Comparison of ENCODE assay signal across 10 mouse cellular contexts in the genomic region with DNA sequence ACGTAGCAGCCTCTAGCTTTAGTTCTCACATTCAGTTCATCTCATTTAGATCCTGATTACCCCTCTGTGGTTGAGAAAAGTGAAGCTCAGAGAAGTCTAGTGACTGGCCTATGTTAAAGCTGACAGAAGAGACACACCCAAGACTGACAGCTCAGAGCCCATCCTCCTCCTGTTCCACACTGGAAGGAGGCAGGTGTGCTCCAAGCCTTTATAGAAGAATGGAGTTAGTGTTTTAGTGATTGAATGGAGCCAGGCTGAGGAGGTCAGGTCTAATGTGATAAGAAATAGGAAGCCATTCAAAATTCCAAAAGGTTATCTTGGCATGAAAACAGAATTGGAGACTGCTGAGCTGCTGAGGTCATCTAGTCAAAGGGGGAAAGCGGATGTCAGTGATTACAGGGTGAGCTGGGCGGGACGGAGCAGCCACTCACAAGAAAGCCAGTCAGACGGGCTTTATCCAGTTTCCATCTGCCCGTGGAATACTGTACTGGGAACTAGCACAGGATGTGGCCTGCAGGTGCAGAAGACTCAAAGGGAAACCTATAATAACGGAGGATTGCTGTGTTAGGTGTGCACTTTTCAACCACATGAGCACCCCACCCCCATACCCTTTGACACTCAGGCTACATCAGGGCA. TPM values are rescaled to one million over a fixed set of nuclear protein-coding genes. Genes with fewer than 3 reads are reported as not detected.
DNase-seq lines count a peak whose midpoint lies in the region; ATAC-seq and TF ChIP-seq lines count a peak whose summit lies in the region.
"Had no signal": no experiment of that assay in that cellular context is flagged by ENCODE, and none has a peak within 500 bp of the region (broad histone marks: within the 10 kb centered on the region; RNA-seq: fewer than 3 reads in every experiment).

No protein-coding gene starts in this region.

- WGBS in heart, embryonic 14.5 days, result 42% methylated on average over 7 of the region's 7 CpGs
- WGBS in small intestine, adult 2 months, result 33% methylated on average over 7 of the region's 7 CpGs

- H3K4me3 ChIP-seq in heart, embryonic 14.5 days (ENCODE audit: control insufficient read depth in 1 of 2, insufficient read depth in 1 of 2, low read depth in 1 of 2, low read length in 2 of 2), result no peak overlapping the region
- no peak overlapping the region for H3K4me3 ChIP-seq in small intestine, adult 2 months (ENCODE audit: low read depth, low read length)

- H3K4me2 ChIP-seq in heart, embryonic 14.5 days (ENCODE audit: low read length), result no peak overlapping the region

- no peak overlapping the region for H3K27ac ChIP-seq in heart, embryonic 14.5 days (replicated peaks in 1 of 2; ENCODE audit: control insufficient read depth in 1 of 2, insufficient read depth in 1 of 2, low read depth in 2 of 2, low read length in 2 of 2)
- peak overlapping the region; percentile 48 for H3K27ac ChIP-seq in small intestine, adult 2 months (ENCODE audit: insufficient read depth, low read depth, low read length)

- H3K27me3 ChIP-seq in heart, embryonic 14.5 days (ENCODE audit: control insufficient read depth, insufficient read depth, low read length), result no peaks in the 10 kb centered on the region
- no peaks in the 10 kb centered on the region for H3K27me3 ChIP-seq in small intestine, adult 2 months (ENCODE audit: control insufficient read depth, insufficient read depth, low read length)

- TF ChIP-seq CTCF in small intestine, adult 2 months (IDR thresholded peaks at IDR 0.05; ENCODE audit: extremely low read depth, insufficient read length, insufficient replicate concordance, low read depth, low read length), result no peak

- no peaks in the 10 kb centered on the region for H3K9me3 ChIP-seq in heart, embryonic 14.5 days (ENCODE audit: control insufficient read depth, low read length)

- H3K36me3 ChIP-seq in heart, embryonic 14.5 days (ENCODE audit: control insufficient read depth, insufficient read depth, low read length), result peaks cover 48% of the 10 kb centered on the region
- no peaks in the 10 kb centered on the region for H3K36me3 ChIP-seq in small intestine, adult 2 months (ENCODE audit: control insufficient read depth, insufficient read depth, low read length)

- peak; percentile 33 for DNase-seq in kidney, postnatal 14 days
- no peak for DNase-seq in kidney, postnatal 4 days
- peak; percentile 26 for DNase-seq in heart, postnatal 4 days
- DNase-seq in T-cell, adult 2 months (ENCODE audit: low spot score), result no peak
- DNase-seq: cerebellum, adult 9-10 months; left cerebral cortex, postnatal 4 days had no signal

- TF ChIP-seq POLR2A in small intestine, adult 2 months (IDR thresholded peaks at IDR 0.05; ENCODE audit: low read depth, low read length), result no peak

- peak; percentile 44; the same call in 1 of the 2 replicates for ATAC-seq in heart, embryonic 14.5 days (ENCODE audit: insufficient number of reproducible peaks, insufficient read depth, low FRiP score, low read depth)
- no peak for ATAC-seq in megakaryocyte, adult 5-6 weeks (ENCODE audit: poor library complexity, severe bottlenecking)
- ATAC-seq: forebrain, embryonic 14.5 days had no signal

- peaks cover 6 to 11% of the 10 kb centered on the region in 2 experiments for H3K4me1 ChIP-seq in heart, embryonic 14.5 days (ENCODE audit: control insufficient read depth in 2 of 2, insufficient read depth in 2 of 2, low read length in 2 of 2)
- peaks cover 3% of the 10 kb centered on the region; the same call in 1 of the 2 replicates for H3K4me1 ChIP-seq in small intestine, adult 2 months (ENCODE audit: control insufficient read depth, insufficient read depth, insufficient read length, low read length)

- H3K9ac ChIP-seq in heart, embryonic 14.5 days (ENCODE audit: low read length), result no peak overlapping the region

RNA-seq across cellular contexts. Expression of a gene that starts 36.6 kb away (rescaled TPM):
- 19.9 and 20.3 TPM in 2 replicates for polyA plus RNA-seq in heart, embryonic 14.5 days (2014; fragmentation: Nextera tagmentation; extraction: Ambion mirVana)
- 10 to 100 TPM; 10.0 to 13.1 TPM for total RNA-seq in heart, postnatal 4 days (2021)
- polyA plus RNA-seq in small intestine, adult 2 months (2012; rRNA removed), result 3.4 and 6.8 TPM in 2 replicates
- not detected in 2 replicates for total RNA-seq in megakaryocyte, adult 5-6 weeks (2015)
- total RNA-seq in megakaryocyte, adult 5-6 weeks (2017), result not detected in 2 replicates

Comparison
In these comparisons a context has a peak if more than half of its experiments do, and no peak if none do; other contexts are left out.
1. DNase-seq: peak in kidney, postnatal 14 days (single experiment) and heart, postnatal 4 days (single experiment); none in kidney, postnatal 4 days (0 of 2) and T-cell, adult 2 months (single experiment).
2. RNA of a gene that starts 36.6 kb away (total RNA-seq): 10.0 to 13.1 TPM in heart, postnatal 4 days; not detected in megakaryocyte, adult 5-6 weeks; every median in the first group is over 10 times any median in the second.